Mouse (Mus musculus): Measurements from ENCODE around the gene Thop1. TPM values are rescaled to one million over a fixed set of nuclear protein-coding genes. Genes with fewer than 3 reads are reported as not detected.

Thop1 gene
- polyA plus RNA-seq, 2 experiments: 15.0 to 21.7 TPM

DNA sequence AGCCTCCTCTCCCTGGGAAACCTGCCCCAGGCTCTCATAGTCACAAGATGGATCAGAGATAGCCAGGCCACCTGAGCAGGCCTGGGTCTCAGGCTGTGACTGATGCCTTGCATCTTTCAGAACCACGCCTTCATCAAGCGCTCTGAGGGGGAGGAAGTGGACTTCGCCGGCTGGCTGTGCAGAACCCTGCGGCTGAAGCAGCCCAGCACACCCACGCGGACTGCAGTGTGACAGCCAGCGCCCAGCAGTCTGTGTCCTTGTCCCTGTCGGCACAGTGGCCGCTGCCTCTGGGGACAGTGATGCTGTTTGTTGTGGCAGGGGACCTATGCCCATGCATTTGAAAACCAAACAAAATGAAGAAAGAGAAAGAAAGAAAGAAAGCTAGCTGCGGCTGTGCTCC lies 53.7 kb downstream of the Thop1 start:
- no peaks in the 10 kb centered on the region for H3K27me3 ChIP-seq (ENCODE audit: control insufficient read depth, insufficient read depth, low read length)
- ATAC-seq (ENCODE audit: insufficient read depth) (no peak), DNase-seq (ENCODE audit: low read depth in 3 of 3, low spot score in 3 of 3) (no peak)
- H3K9ac ChIP-seq (replicated peaks): no peak overlapping the region
- peaks cover 42% of the 10 kb centered on the region for H3K36me3 ChIP-seq (replicated peaks; ENCODE audit: control insufficient read depth, insufficient read depth, low read depth)
- H3K9me3 ChIP-seq (ENCODE audit: control insufficient read depth, low read length): no peaks in the 10 kb centered on the region
- WGBS (ENCODE audit: insufficient replicate concordance): 73% methylated on average over 11 of the region's 11 CpGs
- no peak for TF ChIP-seq CTCF (IDR thresholded peaks at IDR 0.05; ENCODE audit: low read depth)
- TF ChIP-seq EP300 (IDR thresholded peaks at IDR 0.05; ENCODE audit: low read depth): no peak
- peaks cover 2 to 11% of the 10 kb centered on the region in 2 experiments for H3K4me1 ChIP-seq (replicated peaks; ENCODE audit: control insufficient read depth in 2 of 2, insufficient read depth in 2 of 2, low read length in 1 of 2)
- H3K4me2 ChIP-seq (ENCODE audit: low read depth): no peak overlapping the region
- H3K27ac ChIP-seq: no peak overlapping the region
- H3K4me3 ChIP-seq (ENCODE audit: insufficient read depth in 1 of 2, low read depth in 2 of 2, low read length in 2 of 2): no peak overlapping the region

Small RNA genes lying within 50 kb of the gene (microRNA-seq; reads per million reads assigned to microRNA genes)
- gene Mir5615-1 (not detected), gene Mir5615-2 (not detected)

Other genes with a start within 250 kb of the Thop1 start
- gene Oaz1, start 243.4 kb upstream of the Thop1 start, polyA plus RNA-seq (2012; rRNA removed): 673 and 795 TPM in 2 replicates
- gene Oaz1, start 243.4 kb upstream of the Thop1 start, polyA plus RNA-seq (2014; fragmentation: Nextera tagmentation; extraction: Ambion mirVana): 1,285 and 1,384 TPM in 2 replicates
- gene Lingo3, start 226.0 kb upstream of the Thop1 start, polyA plus RNA-seq (2012; rRNA removed): 0.01 TPM in 1 of 2 replicates, not detected in the other
- 0.04 TPM in 1 of 2 replicates, not detected in the other for gene Lingo3, start 226.0 kb upstream of the Thop1 start, polyA plus RNA-seq (2014; fragmentation: Nextera tagmentation; extraction: Ambion mirVana)
- 196 and 215 TPM in 2 replicates for gene Lsm7, start 214.8 kb upstream of the Thop1 start, polyA plus RNA-seq (2012; rRNA removed)
- gene Lsm7, start 214.8 kb upstream of the Thop1 start, polyA plus RNA-seq (2014; fragmentation: Nextera tagmentation; extraction: Ambion mirVana): 178 and 181 TPM in 2 replicates
- gene Sppl2b, start 214.8 kb upstream of the Thop1 start, polyA plus RNA-seq (2012; rRNA removed): 76.1 and 82.4 TPM in 2 replicates
- 34.7 and 44.5 TPM in 2 replicates for gene Sppl2b, start 214.8 kb upstream of the Thop1 start, polyA plus RNA-seq (2014; fragmentation: Nextera tagmentation; extraction: Ambion mirVana)
- gene Tmprss9, start 198.2 kb upstream of the Thop1 start, polyA plus RNA-seq (2012; rRNA removed): 0.05 and 0.06 TPM in 2 replicates
- not detected in 2 replicates for gene Tmprss9, start 198.2 kb upstream of the Thop1 start, polyA plus RNA-seq (2014; fragmentation: Nextera tagmentation; extraction: Ambion mirVana)
- 114 and 145 TPM in 2 replicates for gene Timm13, start 169.1 kb upstream of the Thop1 start, polyA plus RNA-seq (2012; rRNA removed)
- 201 and 208 TPM in 2 replicates for gene Timm13, start 169.1 kb upstream of the Thop1 start, polyA plus RNA-seq (2014; fragmentation: Nextera tagmentation; extraction: Ambion mirVana)
- 9.5 and 11.3 TPM in 2 replicates for gene Lmnb2, start 151.8 kb upstream of the Thop1 start, polyA plus RNA-seq (2012; rRNA removed)
- 2.8 and 3.2 TPM in 2 replicates for gene Lmnb2, start 151.8 kb upstream of the Thop1 start, polyA plus RNA-seq (2014; fragmentation: Nextera tagmentation; extraction: Ambion mirVana)
- 1.3 and 1.9 TPM in 2 replicates for gene Gadd45b, start 140.0 kb upstream of the Thop1 start, polyA plus RNA-seq (2012; rRNA removed)
- 2.0 and 2.7 TPM in 2 replicates for gene Gadd45b, start 140.0 kb upstream of the Thop1 start, polyA plus RNA-seq (2014; fragmentation: Nextera tagmentation; extraction: Ambion mirVana)
- 0.19 and 0.25 TPM in 2 replicates for gene Gng7, start 55.1 kb upstream of the Thop1 start, polyA plus RNA-seq (2012; rRNA removed)
- 0.23 and 0.33 TPM in 2 replicates for gene Gng7, start 55.1 kb upstream of the Thop1 start, polyA plus RNA-seq (2014; fragmentation: Nextera tagmentation; extraction: Ambion mirVana)
- 0.05 TPM in 1 of 2 replicates, not detected in the other for gene Diras1, start 44.4 kb upstream of the Thop1 start, polyA plus RNA-seq (2012; rRNA removed)
- gene Diras1, start 44.4 kb upstream of the Thop1 start, polyA plus RNA-seq (2014; fragmentation: Nextera tagmentation; extraction: Ambion mirVana): not detected in 2 replicates
- 4.2 and 4.4 TPM in 2 replicates for gene Slc39a3, start 32.6 kb upstream of the Thop1 start, polyA plus RNA-seq (2012; rRNA removed)
- gene Slc39a3, start 32.6 kb upstream of the Thop1 start, polyA plus RNA-seq (2014; fragmentation: Nextera tagmentation; extraction: Ambion mirVana): 2.7 and 3.2 TPM in 2 replicates
- 38.4 and 43.6 TPM in 2 replicates for gene Sgta, start 9.9 kb upstream of the Thop1 start, polyA plus RNA-seq (2012; rRNA removed)
- 43.8 and 48.0 TPM in 2 replicates for gene Sgta, start 9.9 kb upstream of the Thop1 start, polyA plus RNA-seq (2014; fragmentation: Nextera tagmentation; extraction: Ambion mirVana)
- 10.9 and 11.0 TPM in 2 replicates for gene Creb3l3, start 28.8 kb downstream of the Thop1 start, polyA plus RNA-seq (2012; rRNA removed)
- 16.8 and 20.1 TPM in 2 replicates for gene Creb3l3, start 28.8 kb downstream of the Thop1 start, polyA plus RNA-seq (2014; fragmentation: Nextera tagmentation; extraction: Ambion mirVana)
- 56.0 and 60.3 TPM in 2 replicates for gene Map2k2, start 35.9 kb downstream of the Thop1 start, polyA plus RNA-seq (2012; rRNA removed)
- gene Map2k2, start 35.9 kb downstream of the Thop1 start, polyA plus RNA-seq (2014; fragmentation: Nextera tagmentation; extraction: Ambion mirVana): 90.0 and 98.9 TPM in 2 replicates
- 15.2 and 16.3 TPM in 2 replicates for gene Zbtb7a, start 65.2 kb downstream of the Thop1 start, polyA plus RNA-seq (2012; rRNA removed)
- gene Zbtb7a, start 65.2 kb downstream of the Thop1 start, polyA plus RNA-seq (2014; fragmentation: Nextera tagmentation; extraction: Ambion mirVana): 25.1 and 30.8 TPM in 2 replicates
- 11.2 and 13.2 TPM in 2 replicates for gene Pias4, start 97.9 kb downstream of the Thop1 start, polyA plus RNA-seq (2012; rRNA removed)
- 14.9 and 19.0 TPM in 2 replicates for gene Pias4, start 97.9 kb downstream of the Thop1 start, polyA plus RNA-seq (2014; fragmentation: Nextera tagmentation; extraction: Ambion mirVana)
- 476 and 570 TPM in 2 replicates for gene Eef2, start 106.6 kb downstream of the Thop1 start, polyA plus RNA-seq (2012; rRNA removed)
- 233 and 270 TPM in 2 replicates for gene Eef2, start 106.6 kb downstream of the Thop1 start, polyA plus RNA-seq (2014; fragmentation: Nextera tagmentation; extraction: Ambion mirVana)
- 16.6 and 17.6 TPM in 2 replicates for gene Dapk3, start 113.0 kb downstream of the Thop1 start, polyA plus RNA-seq (2012; rRNA removed)
- 13.0 and 16.5 TPM in 2 replicates for gene Dapk3, start 113.0 kb downstream of the Thop1 start, polyA plus RNA-seq (2014; fragmentation: Nextera tagmentation; extraction: Ambion mirVana)
- gene 4930442H23Rik, start 113.8 kb downstream of the Thop1 start, polyA plus RNA-seq (2012; rRNA removed): not detected in 2 replicates
- not detected in 2 replicates for gene 4930442H23Rik, start 113.8 kb downstream of the Thop1 start, polyA plus RNA-seq (2014; fragmentation: Nextera tagmentation; extraction: Ambion mirVana)
- not detected in 2 replicates for gene Nmrk2, start 132.0 kb downstream of the Thop1 start, polyA plus RNA-seq (2012; rRNA removed)
- not detected in 2 replicates for gene Nmrk2, start 132.0 kb downstream of the Thop1 start, polyA plus RNA-seq (2014; fragmentation: Nextera tagmentation; extraction: Ambion mirVana)
- gene Atcay, start 160.8 kb downstream of the Thop1 start, polyA plus RNA-seq (2012; rRNA removed): 0.01 and 0.14 TPM in 2 replicates
- not detected in 2 replicates for gene Atcay, start 160.8 kb downstream of the Thop1 start, polyA plus RNA-seq (2014; fragmentation: Nextera tagmentation; extraction: Ambion mirVana)
- 0.39 and 0.46 TPM in 2 replicates for gene Zfr2, start 163.1 kb downstream of the Thop1 start, polyA plus RNA-seq (2012; rRNA removed)
- gene Zfr2, start 163.1 kb downstream of the Thop1 start, polyA plus RNA-seq (2014; fragmentation: Nextera tagmentation; extraction: Ambion mirVana): 0.21 and 0.38 TPM in 2 replicates
- 0.74 and 1.1 TPM in 2 replicates for gene Matk, start 182.9 kb downstream of the Thop1 start, polyA plus RNA-seq (2012; rRNA removed)
- 1.3 and 1.6 TPM in 2 replicates for gene Matk, start 182.9 kb downstream of the Thop1 start, polyA plus RNA-seq (2014; fragmentation: Nextera tagmentation; extraction: Ambion mirVana)
- 42.8 and 49.9 TPM in 2 replicates for gene Mrpl54, start 196.9 kb downstream of the Thop1 start, polyA plus RNA-seq (2012; rRNA removed)
- gene Mrpl54, start 196.9 kb downstream of the Thop1 start, polyA plus RNA-seq (2014; fragmentation: Nextera tagmentation; extraction: Ambion mirVana): 113 and 120 TPM in 2 replicates
- gene Apba3, start 196.9 kb downstream of the Thop1 start, polyA plus RNA-seq (2012; rRNA removed): 14.3 and 14.6 TPM in 2 replicates
- gene Apba3, start 196.9 kb downstream of the Thop1 start, polyA plus RNA-seq (2014; fragmentation: Nextera tagmentation; extraction: Ambion mirVana): 15.7 and 16.1 TPM in 2 replicates
- 0.38 and 0.40 TPM in 2 replicates for gene Tjp3, start 221.5 kb downstream of the Thop1 start, polyA plus RNA-seq (2012; rRNA removed)
- gene Tjp3, start 221.5 kb downstream of the Thop1 start, polyA plus RNA-seq (2014; fragmentation: Nextera tagmentation; extraction: Ambion mirVana): 0.20 and 0.37 TPM in 2 replicates
- 12.8 and 13.1 TPM in 2 replicates for gene Pip5k1c, start 222.9 kb downstream of the Thop1 start, polyA plus RNA-seq (2012; rRNA removed)
- gene Pip5k1c, start 222.9 kb downstream of the Thop1 start, polyA plus RNA-seq (2014; fragmentation: Nextera tagmentation; extraction: Ambion mirVana): 10.5 and 12.5 TPM in 2 replicates